Mouse (Mus musculus) E14TG2a.4 (cell line): ENCODE data around the gene Ndel1.

Experiments
- CTCF ChIP-seq: conservative IDR thresholded peaks from 2 replicates; pipeline ENCODE4 v1.5.1; 2014; ENCODE audit warnings: low read length
- NANOG ChIP-seq: IDR thresholded peaks from 2 replicates; pipeline ENCODE4 v1.6.1; 2014; ENCODE audit warnings: borderline replicate concordance, low read length, mixed read lengths
- POU5F1 ChIP-seq: IDR thresholded peaks from 2 replicates; pipeline ENCODE4 v1.6.1; 2014; ENCODE audit warnings: low read length, borderline replicate concordance

GRCm38 (mm10) chr11:68850862-68851261 lies 20.8 kb downstream of the Ndel1 start:
- no peak for TF ChIP-seq CTCF
- TF ChIP-seq POU5F1, result no peak
- TF ChIP-seq NANOG, result no peak
